Mouse (Mus musculus) lung, postnatal 0 days (tissue): ENCODE measurements around the gene Ifi211. TPM values are rescaled to one million over a fixed set of nuclear protein-coding genes. Genes with fewer than 3 reads are reported as not detected.
"Not testable (repeated sequence)": the region's sequence is repeated elsewhere in the genome, so short reads cannot be mapped to it uniquely, and the experiment has no call there.

Experiments
- ATAC-seq: fragments of 200-750 bp; cut with Nextera tagmentation; 2 replicates; pipeline ENCODE4 v1.8.0; 2017; ENCODE audit warnings: moderate library complexity
- DNase-seq: peaks from one replicate; pipeline ENCODE4 v3.0.0-alpha.2; 2016; ENCODE audit warnings: low spot score
- H3K27ac ChIP-seq: fragments of 300-500 bp; sonication (generic); 2 replicates; pipeline ENCODE4 v1.5.1; 2014; ENCODE audit warnings: antibody characterized with exemption, mild to moderate bottlenecking, low read length, mixed read lengths
- H3K27me3 ChIP-seq: fragments of 300-500 bp; sonication (generic); replicated peaks from 2 replicates; pipeline ENCODE4 v1.6.1; 2014; ENCODE audit warnings: low read length, mixed read lengths; ENCODE audit not compliant: insufficient read depth
- H3K36me3 ChIP-seq: fragments of 300-500 bp; sonication (generic); 2 replicates; pipeline ENCODE4 v1.6.1; 2014; ENCODE audit warnings: low read length, mixed read lengths; ENCODE audit not compliant: insufficient read depth
- H3K4me1 ChIP-seq: fragments of 300-500 bp; sonication (generic); 2 replicates; pipeline ENCODE4 v1.6.1; 2014; ENCODE audit warnings: antibody characterized with exemption, low read depth, low read length, mixed read lengths; ENCODE audit not compliant: insufficient read depth
- H3K4me2 ChIP-seq: fragments of 300-500 bp; sonication (generic); replicated peaks from 2 replicates; pipeline ENCODE4 v1.6.1; 2014; ENCODE audit warnings: low read depth, mild to moderate bottlenecking, low read length, moderate library complexity, mixed read lengths
- H3K4me3 ChIP-seq: fragments of 300-500 bp; sonication (generic); 2 replicates; pipeline ENCODE4 v1.5.1; 2014; ENCODE audit warnings: low read depth, low read length
- H3K9ac ChIP-seq: fragments of 300-500 bp; sonication (generic); replicated peaks from 2 replicates; pipeline ENCODE4 v1.6.1; 2014; ENCODE audit warnings: low read depth, mild to moderate bottlenecking
- H3K9me3 ChIP-seq: fragments of 300-500 bp; sonication (generic); 2 replicates; pipeline ENCODE4 v1.6.1; 2016; ENCODE audit warnings: low read length, mixed read lengths
- CTCF ChIP-seq: IDR thresholded peaks from 2 replicates; pipeline ENCODE4 v1.5.1; 2016; ENCODE audit warnings: antibody characterized with exemption, mild to moderate bottlenecking
- EP300 ChIP-seq: IDR thresholded peaks from 2 replicates; pipeline ENCODE4 v1.6.1; 2016; ENCODE audit warnings: antibody characterized with exemption, mild to moderate bottlenecking, control low read depth
- WGBS: fragments of 180-500 bp; shearing (Covaris S2); extraction: QIAGEN DNeasy Blood & Tissue Kit; methylation state at CpG from one replicate; pipeline ENCODE4 v1.1.7; 2014; 5-methylcytosine and 5-hydroxymethylcytosine counted together
- polyA plus RNA-seq: library from polyadenylated mRNA; unstranded; fragments of >200 nt; fragmentation: Nextera tagmentation; extraction: Ambion mirVana; gene quantifications from 2 replicates; pipeline ENCODE4 v1.2.1, GENCODE M21; 2015

Gene Ifi211
- 1.3 and 1.4 TPM in 2 replicates for polyA plus RNA-seq

DNA sequence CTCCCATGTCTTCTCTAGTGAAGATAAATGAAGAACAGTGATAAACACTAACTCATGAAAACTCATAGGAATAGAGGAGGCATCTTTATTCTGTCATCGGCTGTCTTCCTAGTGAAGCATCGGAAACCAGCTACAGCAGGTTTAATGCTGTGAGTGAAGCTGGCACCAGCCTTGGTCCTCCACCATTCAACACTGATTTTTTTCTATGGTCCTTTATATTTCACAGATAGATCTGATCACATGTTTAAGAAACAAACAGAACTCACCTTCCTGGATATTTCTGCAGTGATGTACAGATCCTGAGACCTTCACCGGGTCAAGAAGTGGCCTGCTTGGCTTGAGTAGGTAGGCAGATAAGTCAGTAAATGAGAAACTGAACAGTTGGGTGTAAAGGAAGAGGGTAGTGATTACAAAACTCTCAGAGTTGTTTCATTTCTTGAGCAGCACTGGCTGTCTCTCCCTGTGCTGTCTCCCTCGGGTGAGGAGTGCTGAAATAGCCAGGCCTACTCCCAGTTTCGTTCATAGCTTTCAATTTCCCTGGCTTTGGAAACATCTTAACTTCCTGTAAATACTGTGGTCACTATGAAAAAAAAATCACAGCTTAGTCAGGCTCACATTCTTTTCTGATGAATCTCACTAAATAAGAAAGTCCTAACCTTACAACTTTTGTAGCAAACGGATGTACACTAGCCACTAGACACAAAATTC lies at the start of gene Ifi211:
Ifi211 (minus strand) TSS at position 499 of the 708 bp plus-strand sequence.
- H3K9me3 ChIP-seq, H3K27ac ChIP-seq, H3K36me3 ChIP-seq, H3K4me1 ChIP-seq, H3K27me3 ChIP-seq, ATAC-seq, H3K9ac ChIP-seq, H3K4me3 ChIP-seq, H3K4me2 ChIP-seq: not testable (repeated sequence)
- DNase-seq = peak; percentile 13
- WGBS = 68% methylated on average over 6 of the region's 6 CpGs

- H3K4me2 ChIP-seq, H3K27ac ChIP-seq, H3K9ac ChIP-seq, H3K4me3 ChIP-seq, H3K9me3 ChIP-seq, ATAC-seq, H3K4me1 ChIP-seq, DNase-seq, H3K36me3 ChIP-seq, H3K27me3 ChIP-seq: not testable (repeated sequence)
- 69% methylated on average over 1 of the region's 1 CpGs for WGBS
These were observed 48.6 kb upstream of the Ifi211 start for GRCm38 (mm10) chr1:173961491-173961890.

DNA sequence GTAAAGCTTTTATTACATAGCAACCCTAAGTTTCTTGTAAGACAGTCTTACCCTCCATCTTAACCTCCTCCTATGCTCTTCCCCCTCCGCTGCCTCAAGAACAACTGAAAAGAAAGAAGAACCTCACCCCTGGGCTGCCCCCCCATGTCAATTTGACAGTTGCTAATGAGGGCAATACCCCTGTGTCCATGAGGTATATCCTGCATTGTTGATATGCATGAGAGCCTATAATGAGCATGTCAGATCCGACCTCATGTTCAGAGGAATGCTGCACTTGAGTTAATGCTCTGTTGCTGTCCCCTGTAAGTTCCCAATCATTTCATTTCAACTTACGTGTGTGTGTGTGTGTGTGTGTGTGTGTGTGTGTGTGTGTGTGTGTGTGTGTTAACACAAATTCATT lies 47.2 kb upstream of the Ifi211 start:
- not testable (repeated sequence) for H3K4me2 ChIP-seq, H3K36me3 ChIP-seq, H3K4me1 ChIP-seq, H3K4me3 ChIP-seq, H3K9ac ChIP-seq, DNase-seq, ATAC-seq, H3K27me3 ChIP-seq, H3K9me3 ChIP-seq, H3K27ac ChIP-seq
- 59% methylated on average over 3 of the region's 3 CpGs for WGBS

- not testable (repeated sequence) for H3K4me1 ChIP-seq, H3K4me2 ChIP-seq, DNase-seq, H3K27ac ChIP-seq, H3K4me3 ChIP-seq, H3K9me3 ChIP-seq, ATAC-seq, H3K27me3 ChIP-seq, H3K9ac ChIP-seq, H3K36me3 ChIP-seq
- 55% methylated on average over 3 of the region's 3 CpGs for WGBS
These were observed 43.1 kb upstream of the Ifi211 start for GRCm38 (mm10) chr1:173955839-173956527.

DNA sequence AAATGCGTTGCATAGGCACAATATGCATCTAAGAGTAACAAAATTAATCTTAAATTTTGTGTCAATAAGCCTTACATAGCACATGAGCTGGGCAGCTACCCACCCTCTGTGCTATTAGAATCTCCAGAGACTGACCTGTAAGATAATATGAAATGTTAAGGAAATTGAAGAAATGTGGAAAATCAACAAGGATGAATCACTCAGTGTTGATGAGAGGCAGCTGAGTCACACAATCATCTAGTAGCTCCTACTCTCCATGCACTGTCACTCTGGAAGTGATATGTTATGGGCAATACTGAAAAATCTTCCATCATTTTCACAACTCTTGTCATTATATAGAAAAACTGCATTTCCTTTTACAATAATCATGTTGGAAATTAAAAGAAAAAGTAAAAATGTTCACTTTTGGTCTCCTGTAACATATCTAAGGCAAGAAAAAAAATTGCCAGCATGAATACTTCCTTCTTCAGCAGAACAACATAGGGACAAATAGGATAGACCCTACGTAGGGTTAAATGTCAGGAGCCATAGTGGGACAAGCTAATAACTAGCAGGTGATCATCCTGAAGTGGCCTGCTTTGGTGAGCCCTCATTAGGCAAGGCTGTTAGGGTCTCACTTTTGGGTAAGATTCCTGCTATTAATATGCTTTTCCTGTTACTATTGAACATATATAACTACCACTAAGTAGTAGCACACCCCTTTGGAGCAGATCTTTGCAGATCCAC lies 42.4 kb upstream of the Ifi211 start:
- no peaks in the 10 kb centered on the region for H3K4me1 ChIP-seq
- TF ChIP-seq CTCF (no peak), EP300 (no peak)
- no peak overlapping the region for H3K27ac ChIP-seq
- no peak overlapping the region for H3K9ac ChIP-seq
- 76% methylated on average over 2 of the region's 2 CpGs for WGBS
- H3K36me3 ChIP-seq = no peaks in the 10 kb centered on the region
- no peak for ATAC-seq
- no peaks in the 10 kb centered on the region for H3K9me3 ChIP-seq
- H3K4me3 ChIP-seq = no peak overlapping the region
- no peak for DNase-seq
- H3K27me3 ChIP-seq = no peaks in the 10 kb centered on the region
- no peak overlapping the region for H3K4me2 ChIP-seq

- Histone ChIP-seq H3K9me3 (no peaks in the 10 kb centered on the region), H3K4me1 (no peaks in the 10 kb centered on the region), H3K9ac (no peak overlapping the region), H3K4me2 (no peak overlapping the region), H3K4me3 (no peak overlapping the region), H3K36me3 (no peaks in the 10 kb centered on the region), H3K27me3 (no peaks in the 10 kb centered on the region), H3K27ac (no peak overlapping the region)
- WGBS = 82% methylated on average over 1 of the region's 1 CpGs
- TF ChIP-seq CTCF = no peak
- no peak for TF ChIP-seq EP300
- ATAC-seq (no peak), DNase-seq (no peak)
These were observed 40.7 kb upstream of the Ifi211 start for GRCm38 (mm10) chr1:173953563-173953962.

- 63% methylated on average over 2 of the region's 2 CpGs for WGBS
- H3K9me3 ChIP-seq, H3K4me2 ChIP-seq, H3K27me3 ChIP-seq, H3K27ac ChIP-seq, ATAC-seq, DNase-seq, H3K36me3 ChIP-seq, H3K4me3 ChIP-seq, H3K9ac ChIP-seq, H3K4me1 ChIP-seq: not testable (repeated sequence)
These were observed 36.2 kb upstream of the Ifi211 start for GRCm38 (mm10) chr1:173949044-173949443.

- not testable (repeated sequence) for H3K9me3 ChIP-seq, H3K4me1 ChIP-seq, DNase-seq, H3K36me3 ChIP-seq, H3K27me3 ChIP-seq, ATAC-seq, H3K9ac ChIP-seq, H3K4me3 ChIP-seq, H3K27ac ChIP-seq, H3K4me2 ChIP-seq
These were observed 29.9 kb upstream of the Ifi211 start for GRCm38 (mm10) chr1:173942780-173943066.
